Mouse (Mus musculus) midbrain, embryonic 12.5 days (tissue): ENCODE measurements at regions not wholly inside any gene's neighbourhood (a gene's known extent, or its start where the extent isn't known, plus 50 kb on each side); places are given as distances from the start of the nearest gene placed in this dataset.

ENCODE experiments used
- ATAC-seq: fragments of 200-750 bp; cut with Nextera tagmentation; 2 replicates; pipeline ENCODE4 v1.8.0; 2017; ENCODE audit warnings: low read depth, moderate TSS enrichment, moderate library complexity; ENCODE audit not compliant: low FRiP score
- H3K27ac ChIP-seq: fragments of 300-500 bp; sonication (generic); replicated peaks from 2 replicates; pipeline ENCODE4 v1.5.1; 2016; ENCODE audit warnings: mild to moderate bottlenecking
- H3K27me3 ChIP-seq: fragments of 300-500 bp; sonication (generic); 2 replicates; pipeline ENCODE4 v1.6.1; 2016; ENCODE audit warnings: mild to moderate bottlenecking
- H3K36me3 ChIP-seq: fragments of 300-500 bp; sonication (generic); 2 replicates; pipeline ENCODE4 v1.6.1; 2016
- H3K4me1 ChIP-seq: fragments of 300-500 bp; sonication (generic); 2 replicates; pipeline ENCODE4 v1.6.1; 2016
- H3K4me2 ChIP-seq: fragments of 300-500 bp; sonication (generic); replicated peaks from 2 replicates; pipeline ENCODE4 v1.6.1; 2016; ENCODE audit warnings: mild to moderate bottlenecking, moderate library complexity
- H3K4me3 ChIP-seq: fragments of 300-500 bp; sonication (generic); 2 replicates; pipeline ENCODE4 v1.5.1; 2016; ENCODE audit warnings: mild to moderate bottlenecking
- H3K9ac ChIP-seq: fragments of 300-500 bp; sonication (generic); replicated peaks from 2 replicates; pipeline ENCODE4 v1.6.1; 2016; ENCODE audit warnings: mild to moderate bottlenecking, moderate library complexity
- H3K9me3 ChIP-seq: fragments of 300-500 bp; sonication (generic); 2 replicates; pipeline ENCODE4 v1.6.1; 2016; ENCODE audit warnings: mild to moderate bottlenecking
- WGBS: fragments of 180-500 bp; shearing (Covaris S2); methylation state at CpG from one replicate; pipeline ENCODE4 v1.1.7; 2016; 5-methylcytosine and 5-hydroxymethylcytosine counted together

DNA sequence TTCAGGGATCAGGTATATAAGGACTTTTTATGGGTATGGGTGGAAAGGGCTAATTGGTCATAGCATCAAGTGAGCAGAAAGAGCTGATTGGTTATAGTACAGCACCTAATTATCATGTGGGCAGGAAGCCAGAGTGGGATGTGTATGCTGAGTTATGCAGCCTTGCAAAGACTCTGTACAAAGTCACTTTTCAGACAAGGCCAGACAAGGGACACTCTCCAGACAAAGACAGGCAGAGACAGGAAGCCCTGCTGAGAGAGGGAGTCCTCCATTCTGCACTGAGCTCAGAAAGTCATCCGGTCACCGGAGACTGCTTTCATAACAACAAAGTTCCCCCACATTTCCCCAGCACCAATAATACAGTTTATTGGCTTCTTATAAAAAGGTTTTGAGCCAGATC is 112.4 kb downstream of the Ppp4r2 start:
- H3K9me3 ChIP-seq: no peaks in the 10 kb centered on the region
- no peak for ATAC-seq
- H3K9ac ChIP-seq: no peak overlapping the region
- H3K36me3 ChIP-seq: no peaks in the 10 kb centered on the region
- H3K27me3 ChIP-seq: no peaks in the 10 kb centered on the region
- H3K4me1 ChIP-seq: no peaks in the 10 kb centered on the region
- 74% methylated on average over 2 of the region's 2 CpGs for WGBS
- no peak overlapping the region for H3K4me3 ChIP-seq
- H3K27ac ChIP-seq: no peak overlapping the region
- no peak overlapping the region for H3K4me2 ChIP-seq

DNA sequence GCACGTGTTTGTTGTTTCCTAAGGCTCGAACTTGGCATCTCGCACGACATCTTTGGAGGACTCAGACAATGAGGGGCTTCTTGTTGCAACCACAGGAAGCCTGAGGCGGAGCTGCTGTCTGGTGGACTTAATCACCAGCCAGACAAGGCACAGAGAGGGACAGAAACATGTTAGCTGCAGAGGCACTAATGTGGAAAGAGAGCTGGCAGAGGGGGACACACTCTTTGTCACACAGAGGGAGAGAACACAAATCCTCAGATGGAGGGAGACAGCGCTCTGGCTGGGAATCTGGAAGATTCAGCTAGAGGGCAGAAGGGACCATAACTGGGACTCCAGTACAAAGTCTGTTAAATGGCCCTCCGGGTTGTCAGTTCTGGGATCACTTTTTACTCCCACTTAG is 114.9 kb downstream of the Ppp4r2 start:
- no peak for ATAC-seq
- H3K4me3 ChIP-seq: no peak overlapping the region
- H3K4me2 ChIP-seq: no peak overlapping the region
- H3K9me3 ChIP-seq: no peaks in the 10 kb centered on the region
- no peaks in the 10 kb centered on the region for H3K36me3 ChIP-seq
- 0 out of 2 replicates have a peak, but pooled peaks cover 2% of the 10 kb centered on the region for H3K4me1 ChIP-seq
- no peaks in the 10 kb centered on the region for H3K27me3 ChIP-seq
- no peak overlapping the region for H3K9ac ChIP-seq
- 64% methylated on average over 7 of the region's 7 CpGs for WGBS
- no peak overlapping the region for H3K27ac ChIP-seq

DNA sequence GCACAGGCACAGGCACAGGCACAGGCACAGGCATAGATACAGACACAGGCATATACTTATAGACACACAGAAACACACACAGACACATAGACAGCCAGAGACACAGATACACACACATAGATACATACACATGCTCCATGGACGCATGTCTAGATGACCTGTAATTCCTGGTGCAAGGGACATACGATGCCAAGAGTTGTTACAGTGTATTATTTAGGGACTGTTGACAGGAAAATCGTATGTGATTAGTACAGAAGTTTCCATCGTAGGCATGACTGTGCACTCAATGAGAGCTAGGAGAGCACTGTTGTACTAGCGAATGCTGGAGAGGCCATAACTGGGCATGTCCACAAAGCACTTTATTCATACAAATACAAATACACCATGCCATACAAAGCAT is 118.2 kb downstream of the Ppp4r2 start:
- ATAC-seq: no peak
- Histone ChIP-seq H3K9ac (no peak overlapping the region), H3K4me2 (no peak overlapping the region), H3K4me3 (no peak overlapping the region), H3K36me3 (no peaks in the 10 kb centered on the region), H3K27ac (no peak overlapping the region), H3K4me1 (0 out of 2 replicates have a peak, but pooled peaks cover 2% of the 10 kb centered on the region), H3K9me3 (no peaks in the 10 kb centered on the region), H3K27me3 (no peaks in the 10 kb centered on the region)
- WGBS: 88% methylated on average over 5 of the region's 5 CpGs

DNA sequence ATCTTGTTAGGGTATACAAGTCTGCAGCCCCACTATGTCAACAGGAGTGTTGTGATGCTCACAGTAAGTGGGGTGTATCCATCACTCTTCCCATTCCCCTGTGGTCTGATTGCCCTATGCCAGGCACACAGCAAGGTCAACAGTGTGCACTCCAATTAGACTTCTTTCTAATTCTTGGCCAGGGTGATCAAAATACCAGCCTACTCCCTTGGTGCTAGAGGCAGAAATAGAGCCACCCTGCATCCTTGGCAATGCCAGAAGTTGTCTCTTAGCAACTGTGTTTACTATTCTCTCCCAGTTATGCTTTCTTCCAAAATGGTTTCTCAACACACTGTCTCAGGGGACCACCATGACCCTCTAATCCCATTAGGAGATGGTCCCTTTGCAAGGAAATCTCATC is 119.0 kb downstream of the Ppp4r2 start:
- Histone ChIP-seq H3K27ac (no peak overlapping the region), H3K4me3 (no peak overlapping the region), H3K27me3 (no peaks in the 10 kb centered on the region), H3K4me2 (no peak overlapping the region), H3K36me3 (no peaks in the 10 kb centered on the region), H3K4me1 (0 out of 2 replicates have a peak, but pooled peaks cover 2% of the 10 kb centered on the region), H3K9ac (no peak overlapping the region), H3K9me3 (no peaks in the 10 kb centered on the region)
- no peak for ATAC-seq

DNA sequence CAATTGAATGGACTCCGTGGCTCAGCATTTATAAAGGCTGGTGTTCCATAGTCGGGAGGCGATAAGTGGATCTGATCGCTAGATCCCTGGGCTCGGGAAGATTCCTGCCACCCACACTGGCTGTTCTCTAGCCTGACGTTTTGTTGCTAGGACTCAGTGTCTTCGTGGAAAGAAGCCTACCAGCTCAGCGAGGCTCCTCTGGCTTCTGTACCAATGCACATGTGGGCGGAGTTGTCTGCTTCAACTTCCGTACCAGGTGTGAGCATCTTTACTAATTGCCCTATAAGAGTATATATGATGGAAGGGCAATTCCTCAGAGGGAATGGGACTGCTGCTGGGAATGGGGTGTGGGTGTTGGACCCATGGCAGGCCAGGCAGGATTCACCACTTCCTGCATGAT is 121.1 kb downstream of the Ppp4r2 start:
- no peaks in the 10 kb centered on the region for H3K27me3 ChIP-seq
- H3K27ac ChIP-seq: no peak overlapping the region
- no peak for ATAC-seq
- no peaks in the 10 kb centered on the region for H3K36me3 ChIP-seq
- 0 out of 2 replicates have a peak, but pooled peaks cover 2% of the 10 kb centered on the region for H3K4me1 ChIP-seq
- WGBS: 83% methylated on average over 10 of the region's 10 CpGs
- H3K9ac ChIP-seq: no peak overlapping the region
- H3K4me3 ChIP-seq: no peak overlapping the region
- H3K9me3 ChIP-seq: no peaks in the 10 kb centered on the region
- no peak overlapping the region for H3K4me2 ChIP-seq

DNA sequence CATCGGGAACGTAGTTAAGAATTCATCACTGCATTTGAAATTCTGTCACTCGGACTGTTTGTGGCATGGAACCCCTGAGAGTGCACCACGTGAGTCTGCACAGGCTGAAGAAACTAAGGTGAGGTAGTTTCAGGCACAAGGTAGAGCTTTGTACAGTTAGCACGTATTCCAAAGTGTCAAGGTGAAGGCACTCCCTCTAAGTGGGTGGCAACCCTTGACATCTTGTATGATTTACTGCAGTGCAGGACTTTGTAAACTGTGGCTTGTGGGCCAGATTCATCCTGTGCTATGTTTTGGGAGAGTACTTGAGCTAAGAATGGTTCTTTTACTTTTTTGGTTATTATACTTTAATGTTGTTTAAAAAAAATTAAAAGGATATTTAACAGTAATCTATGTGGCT is 133.1 kb downstream of the Ppp4r2 start:
- H3K4me3 ChIP-seq: no peak overlapping the region
- WGBS: 85% methylated on average over 5 of the region's 5 CpGs
- no peak overlapping the region for H3K9ac ChIP-seq
- H3K9me3 ChIP-seq: no peaks in the 10 kb centered on the region
- H3K4me2 ChIP-seq: no peak overlapping the region
- ATAC-seq: no peak
- no peaks in the 10 kb centered on the region for H3K27me3 ChIP-seq
- H3K36me3 ChIP-seq: no peaks in the 10 kb centered on the region
- peaks cover 1% of the 10 kb centered on the region; the same call in 1 of the 2 replicates for H3K4me1 ChIP-seq
- H3K27ac ChIP-seq: no peak overlapping the region

DNA sequence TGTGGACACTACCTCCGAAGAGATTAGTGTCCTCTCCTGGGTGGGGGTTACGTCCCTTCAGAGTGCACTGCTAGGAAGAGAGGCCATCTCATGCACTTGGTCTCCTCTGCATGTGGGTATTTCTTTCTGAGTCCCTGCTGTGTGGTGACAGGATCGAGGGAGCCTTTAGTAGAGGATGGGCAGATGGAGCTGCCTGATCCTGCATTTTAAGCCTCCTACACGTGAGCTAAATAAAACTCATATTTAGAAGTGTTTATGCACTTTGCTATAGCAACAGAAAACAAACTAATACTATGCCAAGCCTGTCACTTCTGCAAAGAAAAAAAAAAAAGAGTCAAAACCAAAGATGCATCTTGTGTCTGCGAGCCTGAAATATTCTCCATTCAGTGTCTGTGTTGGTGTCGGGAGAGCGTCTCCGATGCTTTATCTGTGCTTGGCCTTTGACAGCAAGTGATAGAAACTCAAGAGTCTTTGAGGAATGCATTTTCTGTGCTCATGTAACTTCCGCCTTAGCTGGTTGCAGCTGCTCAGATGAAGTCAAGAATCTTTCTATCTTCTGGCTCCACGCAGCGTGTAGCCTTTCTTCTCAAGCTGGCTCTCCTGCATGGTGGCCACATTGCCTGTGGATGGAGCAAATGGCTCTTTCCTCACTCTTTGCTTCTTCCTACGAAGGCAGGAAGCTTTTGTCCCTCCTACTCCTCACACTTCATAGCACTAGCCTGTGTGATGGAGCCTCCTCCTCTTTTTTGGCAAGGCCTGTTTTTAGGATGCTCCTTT is 134.8 kb downstream of the Ppp4r2 start:
- no peak for ATAC-seq
- no peak overlapping the region for H3K4me3 ChIP-seq
- 84% methylated on average over 12 of the region's 12 CpGs for WGBS

DNA sequence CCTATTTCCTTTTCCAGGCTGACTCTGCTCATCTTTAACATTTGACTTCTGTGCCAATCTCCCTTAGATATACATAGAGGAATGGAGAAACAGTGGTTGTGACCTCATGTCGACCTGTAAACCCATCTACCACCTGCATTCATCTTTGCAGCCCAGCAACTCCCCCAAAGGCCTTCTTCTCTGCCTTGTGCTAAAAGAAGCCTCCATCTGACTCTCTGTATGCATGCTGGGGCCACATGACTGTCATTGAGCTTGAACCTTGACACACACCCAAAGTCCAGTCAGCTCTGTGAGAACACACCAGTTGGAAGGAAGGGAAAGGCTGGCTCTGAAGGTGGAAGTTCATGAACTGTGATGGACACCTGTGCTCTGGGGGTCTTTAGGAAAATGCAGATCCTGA is 135.5 kb downstream of the Ppp4r2 start:
- Histone ChIP-seq H3K36me3 (no peaks in the 10 kb centered on the region), H3K4me3 (no peak overlapping the region), H3K4me2 (no peak overlapping the region), H3K27me3 (no peaks in the 10 kb centered on the region), H3K4me1 (peaks cover 7% of the 10 kb centered on the region; the same call in 1 of the 2 replicates), H3K9me3 (no peaks in the 10 kb centered on the region), H3K27ac (no peak overlapping the region), H3K9ac (no peak overlapping the region)
- ATAC-seq: no peak
- WGBS: 62% methylated on average over 1 of the region's 1 CpGs

More for the DNA sequence above, 134.8 kb downstream of the Ppp4r2 start:
- no peaks in the 10 kb centered on the region for H3K36me3 ChIP-seq
- H3K4me2 ChIP-seq: no peak overlapping the region
- peaks cover 4% of the 10 kb centered on the region; the same call in 1 of the 2 replicates for H3K4me1 ChIP-seq
- H3K27me3 ChIP-seq: no peaks in the 10 kb centered on the region
- H3K27ac ChIP-seq: no peak overlapping the region
- H3K9me3 ChIP-seq: no peaks in the 10 kb centered on the region
- no peak overlapping the region for H3K9ac ChIP-seq

DNA sequence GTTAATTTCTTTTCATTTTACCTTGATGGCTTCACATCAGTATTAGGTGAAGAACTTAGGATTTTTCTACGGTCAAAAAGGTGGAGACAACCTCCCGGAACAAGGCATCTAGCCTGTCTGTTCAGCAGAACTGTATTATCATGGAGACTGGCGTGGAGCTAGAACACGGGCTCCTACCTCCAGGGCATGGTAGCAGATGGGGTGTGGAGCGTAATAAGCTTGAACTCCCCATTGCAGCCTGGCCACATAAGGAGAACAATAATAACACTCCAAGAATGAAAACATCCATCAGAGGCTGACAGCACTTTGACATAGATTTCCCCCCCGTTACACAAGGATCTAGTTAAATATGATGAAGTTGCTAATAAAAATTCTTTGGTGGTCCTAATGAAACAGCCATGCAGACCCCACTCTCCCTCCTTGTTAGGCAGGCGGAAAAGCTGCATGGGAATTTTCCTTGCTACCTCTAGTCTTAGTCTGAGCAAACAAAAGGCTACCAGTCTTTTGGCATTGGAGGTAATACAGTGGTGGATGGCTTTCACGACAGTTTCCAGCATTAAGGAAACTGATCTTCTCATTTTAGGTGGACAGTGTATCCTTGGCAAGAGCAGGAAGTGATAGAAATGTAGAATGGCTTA is 137.5 kb downstream of the Ppp4r2 start:
- Histone ChIP-seq H3K9ac (no peak overlapping the region), H3K36me3 (no peaks in the 10 kb centered on the region), H3K9me3 (no peaks in the 10 kb centered on the region), H3K27me3 (no peaks in the 10 kb centered on the region), H3K4me2 (no peak overlapping the region), H3K27ac (no peak overlapping the region), H3K4me1 (peaks cover 9% of the 10 kb centered on the region), H3K4me3 (no peak overlapping the region)
- WGBS: 69% methylated on average over 8 of the region's 8 CpGs
- ATAC-seq: no peak

DNA sequence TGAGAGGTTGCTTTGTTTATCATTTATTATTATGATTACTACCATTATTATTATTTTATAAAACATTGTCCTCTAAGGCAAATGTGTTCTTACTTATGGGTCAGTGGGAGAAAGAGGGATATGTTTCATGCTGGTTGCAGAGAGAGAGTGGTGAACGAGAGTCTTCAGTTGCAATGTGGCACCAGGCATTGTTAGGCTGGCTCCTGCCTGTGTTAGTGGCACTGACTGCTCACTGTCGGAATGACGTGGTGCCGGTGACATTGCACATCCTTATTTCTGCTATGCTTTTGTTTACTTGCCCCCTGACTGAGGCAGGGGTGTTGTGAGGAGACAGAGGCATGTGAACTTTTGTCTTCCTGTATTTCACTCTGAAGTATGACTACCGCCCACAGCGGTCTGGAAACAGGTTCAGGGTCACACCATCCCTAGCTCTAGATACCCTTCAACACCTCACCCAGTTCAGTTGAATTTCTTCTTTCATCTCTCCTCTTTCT is 138.1 kb downstream of the Ppp4r2 start:
- Histone ChIP-seq H3K36me3 (no peaks in the 10 kb centered on the region), H3K27ac (no peak overlapping the region)
- ATAC-seq: no peak

DNA sequence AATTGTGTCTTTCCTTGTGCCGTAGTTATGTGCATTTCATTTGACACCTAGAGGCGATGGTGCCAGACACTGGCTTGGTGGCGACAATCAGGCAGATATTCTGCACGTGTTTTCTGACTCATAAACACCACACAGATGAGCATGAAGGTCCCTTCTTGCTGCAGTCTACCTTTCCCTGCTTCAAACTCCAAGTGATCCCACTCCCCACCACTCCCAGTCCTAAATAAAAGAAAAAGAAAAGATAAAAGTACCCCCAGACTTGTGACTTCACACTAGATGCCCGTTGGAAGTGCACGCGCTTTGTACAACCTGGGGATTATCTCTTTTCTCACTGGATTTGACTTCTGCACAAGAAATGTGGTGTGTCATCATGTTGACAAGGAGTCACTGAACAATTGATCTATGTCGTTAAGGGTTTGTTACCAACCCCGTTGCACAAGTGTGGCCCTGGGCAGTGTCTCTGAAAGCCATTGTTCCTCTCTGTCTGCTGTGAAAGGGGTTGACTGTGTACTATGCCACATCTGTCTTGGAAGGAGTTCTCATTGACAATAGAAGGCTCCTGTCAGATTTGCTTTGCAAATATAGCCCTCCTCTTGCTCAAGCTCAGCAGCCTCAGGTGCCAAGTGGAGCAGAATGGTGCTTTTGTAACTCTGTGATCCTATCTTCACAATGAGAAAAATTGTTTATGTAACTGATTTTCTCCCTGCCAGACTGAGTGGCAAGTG is 140.1 kb downstream of the Ppp4r2 start:
- WGBS: 68% methylated on average over 9 of the region's 9 CpGs
- Histone ChIP-seq H3K9me3 (no peaks in the 10 kb centered on the region), H3K27me3 (no peaks in the 10 kb centered on the region), H3K36me3 (no peaks in the 10 kb centered on the region), H3K9ac (no peak overlapping the region), H3K27ac (no peak overlapping the region), H3K4me3 (no peak overlapping the region), H3K4me2 (no peak overlapping the region), H3K4me1 (peaks cover 17% of the 10 kb centered on the region)
- no peak for ATAC-seq

More for the DNA sequence above, 138.1 kb downstream of the Ppp4r2 start:
- Histone ChIP-seq H3K9ac (no peak overlapping the region), H3K4me2 (no peak overlapping the region), H3K9me3 (no peaks in the 10 kb centered on the region), H3K27me3 (no peaks in the 10 kb centered on the region), H3K4me3 (no peak overlapping the region), H3K4me1 (peaks cover 15% of the 10 kb centered on the region)
- WGBS: 69% methylated on average over 6 of the region's 6 CpGs

DNA sequence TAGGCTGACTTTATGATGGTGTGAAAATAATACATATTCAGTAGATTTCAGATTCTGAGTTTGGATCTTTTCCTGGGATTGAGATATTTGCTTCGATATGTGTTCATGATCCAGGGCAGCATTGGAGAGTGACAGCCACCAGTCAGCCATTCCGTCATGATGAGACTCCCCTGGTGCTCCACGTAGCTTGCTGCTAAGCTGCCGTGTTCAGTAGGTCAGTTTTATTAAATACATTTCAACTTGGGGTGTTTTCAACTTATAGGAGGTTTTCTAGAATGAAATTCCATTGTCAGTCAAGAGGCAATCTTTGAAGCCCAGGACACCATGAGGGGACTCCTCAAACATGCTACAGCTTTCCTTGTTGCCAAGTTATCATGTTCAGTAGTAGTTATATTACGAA is 141.3 kb downstream of the Ppp4r2 start:
- H3K36me3 ChIP-seq: no peaks in the 10 kb centered on the region
- no peaks in the 10 kb centered on the region for H3K27me3 ChIP-seq
- H3K4me2 ChIP-seq: no peak overlapping the region
- H3K9me3 ChIP-seq: no peaks in the 10 kb centered on the region
- no peak overlapping the region for H3K9ac ChIP-seq
- no peak for ATAC-seq
- peaks cover 21% of the 10 kb centered on the region for H3K4me1 ChIP-seq
- 94% methylated on average over 5 of the region's 5 CpGs for WGBS
- no peak overlapping the region for H3K27ac ChIP-seq
- no peak overlapping the region for H3K4me3 ChIP-seq
